Mouse (Mus musculus): ENCODE measurements around the gene Ppil1. TPM values are rescaled to one million over a fixed set of nuclear protein-coding genes. Genes with fewer than 3 reads are reported as not detected.

Gene Ppil1
- polyA plus RNA-seq (2017; shearing (Covaris generic)) = 73.6 TPM

DNA sequence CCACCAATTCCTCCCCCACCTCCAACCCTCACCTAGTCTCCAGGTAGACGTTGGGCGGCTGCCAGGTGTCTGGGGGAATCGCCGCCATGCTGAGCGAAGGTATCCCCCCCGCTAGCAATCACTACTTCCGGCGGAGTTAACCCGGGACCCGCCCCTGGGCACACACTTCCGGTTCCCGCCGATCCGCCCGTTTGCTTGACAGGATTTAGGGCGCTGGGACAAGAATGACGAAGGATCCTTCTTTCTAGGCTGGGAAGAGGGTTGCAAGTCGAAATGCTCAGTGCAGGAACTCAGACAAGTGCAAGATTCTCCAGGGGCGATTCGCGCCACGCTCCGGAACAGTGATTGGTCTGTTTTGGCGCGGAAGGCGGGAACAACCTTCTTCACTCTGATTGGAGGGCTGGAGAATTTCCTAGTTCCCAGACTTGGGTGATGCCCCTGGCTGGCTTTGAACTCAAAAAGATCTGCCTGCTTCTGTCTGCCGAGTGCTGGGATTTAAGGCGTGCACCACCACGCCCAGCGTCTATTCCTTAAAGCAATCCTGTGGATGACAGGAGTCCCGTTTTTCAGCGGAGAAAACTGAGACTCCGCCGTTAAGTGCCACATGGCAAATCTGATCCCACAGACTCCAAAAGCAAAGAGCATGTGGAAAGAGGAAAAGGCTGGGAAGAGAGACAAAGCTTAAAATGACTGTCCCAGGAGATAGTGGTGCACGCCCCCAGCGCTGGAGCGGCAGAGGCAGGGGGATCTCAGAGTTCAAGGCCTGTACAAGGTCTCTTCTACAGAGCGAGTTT lies at the start of gene Ppil1:
Gene Ppil1 (minus strand): TSS at position 347 of the 794 bp plus-strand sequence.

DNA sequence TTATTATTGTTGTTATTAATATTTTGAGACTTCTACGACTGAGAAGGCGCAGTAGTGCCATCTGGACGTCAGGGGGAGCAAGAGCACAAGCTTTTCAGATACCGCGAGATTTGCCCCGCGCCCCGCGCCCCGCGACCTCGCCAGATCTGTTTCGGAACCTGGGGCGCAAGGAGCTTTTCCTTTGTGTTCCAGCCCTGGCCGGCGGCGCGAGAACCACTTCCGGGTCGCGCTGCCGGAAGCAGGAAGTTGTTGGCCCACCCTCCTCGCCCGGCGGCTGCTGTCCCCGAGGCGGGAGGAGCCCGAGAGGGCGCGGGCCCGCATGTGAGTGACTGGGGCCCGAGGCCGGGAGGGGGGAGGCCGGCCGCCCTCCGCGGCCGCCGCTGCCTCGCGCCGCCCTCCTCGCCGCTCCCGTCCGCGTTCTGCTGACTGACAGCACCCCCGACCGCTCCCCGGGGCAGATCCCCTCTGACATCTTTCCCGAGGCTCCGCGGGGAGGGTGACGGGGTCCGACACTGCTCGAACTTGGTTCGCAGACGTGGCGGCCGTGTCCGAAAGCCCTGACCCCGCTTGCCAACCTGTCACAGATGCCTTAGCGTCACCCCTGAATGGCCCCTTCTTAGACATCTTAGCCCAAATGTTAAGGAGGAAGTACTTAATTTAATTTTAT lies 4.8 kb upstream of the Ppil1 start, which contains the start of gene BC004004:
Gene BC004004 (plus strand): TSS at position 107 of the 667 bp plus-strand sequence.

DNA sequence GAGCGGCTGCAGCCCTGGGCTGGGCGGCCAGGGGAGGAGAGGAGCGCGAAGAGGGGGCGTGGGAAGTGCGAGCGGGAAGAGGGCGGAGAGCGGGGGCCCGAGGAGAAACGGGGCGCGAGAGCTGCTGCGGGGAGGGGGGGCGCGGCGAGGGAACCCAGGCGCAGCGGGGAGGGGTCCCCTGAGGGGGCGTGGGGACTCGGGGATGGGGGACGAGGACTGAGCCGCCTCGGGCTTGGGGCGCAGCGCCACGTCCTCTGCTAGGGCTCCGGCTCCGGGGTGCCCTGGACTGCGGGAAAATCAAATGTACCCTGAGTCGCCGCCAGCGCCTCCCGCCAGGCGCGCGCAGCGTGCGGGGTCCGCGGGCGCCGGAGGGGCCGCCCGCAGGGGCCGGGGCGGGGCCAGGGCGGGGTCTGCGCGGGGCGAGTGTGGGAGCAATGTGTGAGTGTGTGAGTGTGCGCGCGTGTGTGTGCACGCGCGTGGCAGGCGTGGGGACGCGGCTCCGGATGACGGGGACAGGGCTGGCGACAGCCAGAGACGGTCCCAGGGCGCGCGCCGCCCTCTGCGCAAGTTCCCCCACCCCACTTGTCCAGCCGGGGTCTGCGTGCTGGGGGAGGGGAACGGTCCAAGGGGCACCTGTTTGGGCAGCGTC lies 26.1 kb downstream of the Ppil1 start, which contains the start of gene Cpne5:
Gene Cpne5 (minus strand): TSS at position 396 of the 649 bp plus-strand sequence.

Other genes with a start within 250 kb of the Ppil1 start
- gene Srsf3, start 231.6 kb downstream of the Ppil1 start, polyA plus RNA-seq (2017; shearing (Covaris generic)) = 475 TPM
- 1.1 TPM for gene Cdkn1a, start 173.2 kb downstream of the Ppil1 start, polyA plus RNA-seq (2017; shearing (Covaris generic))
- 0.14 TPM for gene Rab44, start 150.0 kb downstream of the Ppil1 start, polyA plus RNA-seq (2017; shearing (Covaris generic))
- 1.8 TPM for gene Cpne5, start 26.0 kb downstream of the Ppil1 start, polyA plus RNA-seq (2017; shearing (Covaris generic))
- gene BC004004, start 4.6 kb upstream of the Ppil1 start, polyA plus RNA-seq (2017; shearing (Covaris generic)) = 132 TPM
- gene Pi16, start 53.5 kb upstream of the Ppil1 start, polyA plus RNA-seq (2017; shearing (Covaris generic)) = 0.23 TPM
- 118 TPM for gene Mtch1, start 83.7 kb upstream of the Ppil1 start, polyA plus RNA-seq (2017; shearing (Covaris generic))
- 1.8 TPM for gene Fgd2, start 96.7 kb upstream of the Ppil1 start, polyA plus RNA-seq (2017; shearing (Covaris generic))
- gene Pim1, start 226.6 kb upstream of the Ppil1 start, polyA plus RNA-seq (2017; shearing (Covaris generic)) = 95.5 TPM